Comparison of ENCODE assay signal across 9 mouse cellular contexts in the genomic region with DNA sequence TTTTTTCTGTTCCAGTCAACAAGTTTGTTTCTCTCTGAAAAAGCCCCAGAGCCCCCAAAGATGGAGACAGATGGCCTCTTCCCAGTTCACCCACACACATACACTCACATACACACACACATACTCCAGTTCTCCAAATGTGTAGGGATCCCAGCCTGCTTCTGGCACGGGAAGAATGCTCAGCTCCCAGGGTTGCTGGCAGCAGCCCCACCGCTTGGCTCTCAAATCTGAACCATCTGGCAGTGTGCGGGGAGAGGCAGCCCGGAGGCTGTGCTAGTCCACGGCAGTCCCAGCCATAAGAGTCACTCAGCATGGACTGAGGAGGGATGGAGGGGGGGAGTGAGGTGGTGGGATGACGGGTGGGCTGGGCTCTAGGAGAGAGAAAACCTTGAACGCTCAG. TPM values are rescaled to one million over a fixed set of nuclear protein-coding genes. Genes with fewer than 3 reads are reported as not detected.
DNase-seq lines count a peak whose midpoint lies in the region; ATAC-seq lines count a peak whose summit lies in the region.
"Had no signal": no experiment of that assay in that cellular context is flagged by ENCODE, and none has a peak within 500 bp of the region (broad histone marks: within the 10 kb centered on the region; RNA-seq: fewer than 3 reads in every experiment).

No protein-coding gene starts in this region.

- H3K9me3 ChIP-seq in embryonic facial prominence, embryonic 11.5 days (replicated peaks; ENCODE audit: control insufficient read depth, low read length) = no peaks in the 10 kb centered on the region
- no peaks in the 10 kb centered on the region for H3K9me3 ChIP-seq in midbrain, embryonic 15.5 days

- no peak overlapping the region for H3K4me3 ChIP-seq in embryonic facial prominence, embryonic 11.5 days (ENCODE audit: low read depth, low read length)
- no peak overlapping the region for H3K4me3 ChIP-seq in midbrain, embryonic 15.5 days

- no peak overlapping the region for H3K4me2 ChIP-seq in embryonic facial prominence, embryonic 11.5 days (ENCODE audit: low read depth, low read length)
- no peak overlapping the region for H3K4me2 ChIP-seq in midbrain, embryonic 15.5 days

- WGBS in embryonic facial prominence, embryonic 11.5 days = 34% methylated on average over 7 of the region's 7 CpGs
- 34% methylated on average over 7 of the region's 7 CpGs for WGBS in midbrain, embryonic 15.5 days

- 0 out of 2 replicates have a peak, but pooled peaks cover 2% of the 10 kb centered on the region for H3K36me3 ChIP-seq in embryonic facial prominence, embryonic 11.5 days (replicated peaks; ENCODE audit: control insufficient read depth, insufficient read depth, low read depth, low read length)
- no peaks in the 10 kb centered on the region for H3K36me3 ChIP-seq in midbrain, embryonic 15.5 days (replicated peaks)

- 0 out of 2 replicates have a peak, but pooled peaks cover 2% of the 10 kb centered on the region for H3K4me1 ChIP-seq in embryonic facial prominence, embryonic 11.5 days (ENCODE audit: control insufficient read depth, insufficient read depth, low read length)
- peaks cover 8% of the 10 kb centered on the region for H3K4me1 ChIP-seq in midbrain, embryonic 15.5 days

- ATAC-seq in embryonic facial prominence, embryonic 11.5 days (replicated peaks; ENCODE audit: insufficient number of reproducible peaks, low FRiP score, low TSS enrichment, low read depth) = peak; percentile 85
- peak; percentile 91 for ATAC-seq in midbrain, embryonic 15.5 days (replicated peaks)

- H3K27ac ChIP-seq in embryonic facial prominence, embryonic 11.5 days (replicated peaks; ENCODE audit: low read depth, low read length) = peak overlapping the region; percentile 66
- H3K27ac ChIP-seq in midbrain, embryonic 15.5 days = peak overlapping the region; percentile 35

- no peaks in the 10 kb centered on the region for H3K27me3 ChIP-seq in embryonic facial prominence, embryonic 11.5 days (ENCODE audit: control insufficient read depth, insufficient read depth, low read length)
- no peaks in the 10 kb centered on the region for H3K27me3 ChIP-seq in midbrain, embryonic 15.5 days (replicated peaks)

- DNase-seq in adrenal gland, postnatal 25 days = peak; percentile 67
- DNase-seq in embryonic facial prominence, embryonic 11.5 days (ENCODE audit: low spot score) = peak; percentile 84
- peak; percentile 81 to 84 for DNase-seq in gastrocnemius, postnatal 36 days
- peak; percentile 42 for DNase-seq in kidney, adult 11 months
- peak; percentile 84 to 95 for DNase-seq in left cerebral cortex, adult 9 months (ENCODE audit: low spot score in 2 of 2)
- DNase-seq in testis, postnatal 10 days (ENCODE audit: low spot score) = peak; percentile 82
- no peak for DNase-seq in spleen, postnatal 14 days (ENCODE audit: low spot score in 2 of 2)

- intact Hi-C loops in gastrocnemius, postnatal 36 days (cut with DNase I) = no loop called here

- no peak overlapping the region; the same call in 1 of the 2 replicates for H3K9ac ChIP-seq in embryonic facial prominence, embryonic 11.5 days (replicated peaks; ENCODE audit: low read length)
- H3K9ac ChIP-seq in midbrain, embryonic 15.5 days = no peak overlapping the region

RNA-seq across cellular contexts. Expression of gene Orm1, which starts 53.3 kb away (rescaled TPM):
- total RNA-seq in adrenal gland, postnatal 25 days (2021) = 28.8 and 42.3 TPM in 2 replicates
- not detected in 2 replicates for polyA plus RNA-seq in embryonic facial prominence, embryonic 11.5 days (2014; fragmentation: Nextera tagmentation; extraction: Ambion mirVana)
- under 1 TPM; 0.36 to 0.44 TPM for total RNA-seq in gastrocnemius, postnatal 36 days (2021)
- polyA plus RNA-seq in midbrain, embryonic 15.5 days (2015; fragmentation: Nextera tagmentation; extraction: Ambion mirVana) = not detected in 2 replicates
- total RNA-seq: MEL had no signal

Comparison
In these comparisons a context has a peak if more than half of its experiments do, and no peak if none do; other contexts are left out.
1. DNase-seq: peak in adrenal gland, postnatal 25 days (single experiment), embryonic facial prominence, embryonic 11.5 days (single experiment), gastrocnemius, postnatal 36 days (2 of 2), kidney, adult 11 months (single experiment), left cerebral cortex, adult 9 months (2 of 2) and testis, postnatal 10 days (single experiment); none in spleen, postnatal 14 days (0 of 2).
2. RNA of gene Orm1, which starts 53.3 kb away (total RNA-seq): 28.8 to 42.3 TPM in adrenal gland, postnatal 25 days; 0.36 to 0.44 TPM in gastrocnemius, postnatal 36 days; every median in the first group is over 10 times any median in the second.